Mouse (Mus musculus) heart, embryonic 14.5 days (tissue): ENCODE results near the gene Slc35a1. TPM values are rescaled to one million over a fixed set of nuclear protein-coding genes. Genes with fewer than 3 reads are reported as not detected.

Experiments used
- ATAC-seq: fragments of 200-750 bp; cut with Nextera tagmentation; 2 replicates; pipeline ENCODE4 v1.8.0; 2017; ENCODE audit warnings: low read depth, moderate TSS enrichment; ENCODE audit not compliant: insufficient number of reproducible peaks, insufficient read depth, low FRiP score
- H3K27ac ChIP-seq, 2 experiments: fragments of 200-500 bp in 1 of 2; fragments of 300-500 bp in 1 of 2; sonication (generic) in 1 of 2; replicated peaks in 1 of 2; 2 replicates each; pipeline ENCODE4 v1.5.1; 2012 to 2014; ENCODE audit warnings: low read depth in 2 of 2, low read length in 2 of 2, control low read depth in 1 of 2, mild to moderate bottlenecking in 1 of 2, mixed read lengths in 1 of 2; ENCODE audit not compliant: control insufficient read depth in 1 of 2, insufficient read depth in 1 of 2
- H3K27me3 ChIP-seq: fragments of 300-500 bp; sonication (generic); 2 replicates; pipeline ENCODE4 v1.6.1; 2014; ENCODE audit warnings: mild to moderate bottlenecking, low read length, control low read depth; ENCODE audit not compliant: control insufficient read depth, insufficient read depth
- H3K36me3 ChIP-seq: fragments of 300-500 bp; sonication (generic); 2 replicates; pipeline ENCODE4 v1.6.1; 2014; ENCODE audit warnings: mild to moderate bottlenecking, control low read depth, low read length, mixed read lengths; ENCODE audit not compliant: control insufficient read depth, insufficient read depth
- H3K4me1 ChIP-seq, 2 experiments: fragments of 200-500 bp in 1 of 2; fragments of 300-500 bp in 1 of 2; sonication (generic) in 1 of 2; 2 replicates each; pipeline ENCODE4 v1.6.1; 2012 to 2014; ENCODE audit warnings: low read length in 2 of 2, control low read depth in 1 of 2, mixed read lengths in 1 of 2; ENCODE audit not compliant: control insufficient read depth in 2 of 2, insufficient read depth in 2 of 2
- H3K4me2 ChIP-seq: fragments of 300-500 bp; sonication (generic); 2 replicates; pipeline ENCODE4 v1.6.1; 2014; ENCODE audit warnings: mild to moderate bottlenecking, low read length
- H3K4me3 ChIP-seq, 2 experiments: fragments of 200-500 bp in 1 of 2; fragments of 300-500 bp in 1 of 2; sonication (generic) in 1 of 2; 2 replicates each; pipeline ENCODE4 v1.5.1; 2012 to 2014; ENCODE audit warnings: low read length in 2 of 2, mild to moderate bottlenecking in 2 of 2, control low read depth in 1 of 2, low read depth in 1 of 2, moderate library complexity in 1 of 2; ENCODE audit not compliant: control insufficient read depth in 1 of 2, insufficient read depth in 1 of 2
- H3K9ac ChIP-seq: fragments of 300-500 bp; sonication (generic); 2 replicates; pipeline ENCODE4 v1.6.1; 2014; ENCODE audit warnings: mild to moderate bottlenecking, low read length
- H3K9me3 ChIP-seq: fragments of 300-500 bp; sonication (generic); 2 replicates; pipeline ENCODE4 v1.6.1; 2016; ENCODE audit warnings: low read length, control low read depth; ENCODE audit not compliant: control insufficient read depth
- WGBS: fragments of 180-500 bp; shearing (Covaris S2); extraction: QIAGEN DNeasy Blood & Tissue Kit; methylation state at CpG from one replicate; pipeline ENCODE4 v1.1.7; 2014; 5-methylcytosine and 5-hydroxymethylcytosine counted together
- polyA plus RNA-seq: library from polyadenylated mRNA; unstranded; fragments of >200 nt; fragmentation: Nextera tagmentation; extraction: Ambion mirVana; gene quantifications from 2 replicates; pipeline ENCODE4 v1.2.1, GENCODE M21; 2014

Gene Slc35a1
- polyA plus RNA-seq, 1 experiment from 2014 or later = 55.7 TPM

DNA sequence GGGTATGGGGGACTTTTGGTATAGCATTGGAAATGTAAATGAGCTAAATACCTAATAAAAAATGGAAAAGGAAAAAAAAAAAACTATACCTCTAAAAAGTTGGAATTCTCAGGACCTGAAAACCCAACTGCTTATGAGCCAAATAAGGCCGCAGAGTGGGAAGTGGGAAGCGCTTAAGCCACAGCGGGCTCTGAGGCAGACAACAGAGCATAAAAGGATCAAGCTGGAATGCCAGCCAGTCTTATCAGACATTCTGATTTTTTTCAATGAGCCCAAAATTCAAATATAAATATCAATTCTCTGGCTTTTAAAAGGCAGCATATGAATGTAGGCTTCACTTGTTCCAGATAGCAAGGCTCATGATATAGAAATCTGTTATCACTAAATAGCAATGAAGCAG lies 783 bp upstream of the Slc35a1 start:
- no peak for ATAC-seq
- no peak overlapping the region for H3K4me3 ChIP-seq
- H3K9ac ChIP-seq = no peak overlapping the region

DNA sequence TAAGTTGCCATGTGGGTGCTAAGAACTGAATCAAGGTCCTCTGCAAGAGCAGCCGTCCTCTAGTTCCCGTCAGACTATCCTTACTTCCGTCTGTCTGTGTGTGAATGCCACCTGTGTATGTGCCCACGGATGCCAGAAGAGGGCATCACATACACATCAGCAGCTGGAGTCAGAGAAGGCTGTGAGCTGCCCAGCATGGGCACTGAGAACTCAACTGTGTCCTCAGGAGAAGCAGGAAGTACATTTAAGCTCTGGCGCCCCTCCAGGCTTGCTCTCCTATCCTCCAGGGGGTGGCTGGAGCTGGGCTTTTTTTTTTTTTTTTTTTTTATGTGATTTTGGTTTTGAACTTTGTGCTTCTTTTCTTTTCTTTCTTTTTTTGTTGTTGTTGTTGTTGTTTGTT lies 6.7 kb downstream of the Slc35a1 start:
- no peak for ATAC-seq

More for the DNA sequence above, 783 bp upstream of the Slc35a1 start:
- Histone ChIP-seq H3K36me3 (0 out of 2 replicates have a peak, but pooled peaks cover 2% of the 10 kb centered on the region), H3K9me3 (no peaks in the 10 kb centered on the region), H3K27me3 (no peaks in the 10 kb centered on the region), H3K4me1 (peaks cover 0 to 7% of the 10 kb centered on the region in 2 experiments; a peak in 2 of 4 replicates), H3K4me2 (peak overlapping the region; percentile 64), H3K27ac (no peak overlapping the region; a peak in 1 of 4 replicates)
- 67% methylated on average over 3 of the region's 3 CpGs for WGBS

DNA sequence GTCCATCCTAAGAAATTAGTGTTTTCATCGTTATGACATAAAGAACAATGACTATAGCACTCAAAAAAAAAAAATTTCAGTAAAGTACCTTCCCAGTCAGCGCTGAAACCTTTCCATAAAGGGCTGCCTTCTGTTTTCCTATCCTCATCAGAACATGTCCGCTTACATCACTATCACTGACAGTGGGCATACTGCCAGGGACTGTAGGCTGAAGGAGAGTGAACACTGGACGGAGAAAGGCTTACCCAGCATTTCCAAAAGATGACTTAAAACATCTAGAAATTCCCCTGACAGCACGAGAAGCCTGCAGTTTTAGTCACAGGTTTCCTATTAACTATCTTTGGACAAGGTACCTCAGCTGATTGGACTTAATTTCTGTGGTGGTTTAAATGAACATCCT lies 13.5 kb downstream of the Slc35a1 start:
- H3K9ac ChIP-seq = no peak overlapping the region
- peaks cover 0 to 3% of the 10 kb centered on the region in 2 experiments; a peak in 1 of 4 replicates for H3K4me1 ChIP-seq
- H3K4me2 ChIP-seq = no peak overlapping the region
- no peak for ATAC-seq
- H3K36me3 ChIP-seq = peaks cover 36% of the 10 kb centered on the region
- H3K27ac ChIP-seq = no peak overlapping the region
- H3K4me3 ChIP-seq = no peak overlapping the region
- H3K27me3 ChIP-seq = no peaks in the 10 kb centered on the region
- no peaks in the 10 kb centered on the region for H3K9me3 ChIP-seq
- 42% methylated on average over 5 of the region's 5 CpGs for WGBS

More for the DNA sequence above, 6.7 kb downstream of the Slc35a1 start:
- peaks cover 37% of the 10 kb centered on the region for H3K36me3 ChIP-seq
- whole genome bisulfite sequencing = 91% methylated on average over 5 of the region's 5 CpGs
- no peak overlapping the region for H3K9ac ChIP-seq
- H3K4me3 ChIP-seq = no peak overlapping the region
- no peaks in the 10 kb centered on the region for H3K9me3 ChIP-seq
- no peaks in the 10 kb centered on the region for H3K27me3 ChIP-seq
- H3K4me2 ChIP-seq = no peak overlapping the region
- H3K27ac ChIP-seq = no peak overlapping the region
- no peaks in the 10 kb centered on the region; a peak in 1 of 4 replicates for H3K4me1 ChIP-seq

DNA sequence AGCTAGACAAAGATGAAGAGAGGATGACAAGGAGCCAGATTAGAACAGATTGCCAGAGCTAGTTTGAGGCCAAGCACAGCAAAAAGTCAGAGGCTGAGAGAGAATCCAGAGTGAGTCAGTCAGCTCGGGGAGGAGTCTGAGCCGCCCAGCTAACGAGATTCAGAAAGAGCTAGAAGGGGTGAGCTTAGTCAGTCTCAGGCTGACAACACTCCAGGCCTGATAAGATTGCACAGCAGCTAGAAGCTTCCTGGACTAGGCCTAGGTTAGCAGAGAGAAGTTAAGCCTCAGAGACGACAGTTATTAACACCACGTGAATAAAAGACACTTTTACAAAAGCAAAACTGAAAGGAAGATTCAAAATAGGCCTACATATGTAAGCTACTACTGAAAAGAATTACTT lies 19.3 kb downstream of the Slc35a1 start:
- no peak overlapping the region for H3K9ac ChIP-seq
- WGBS = 73% methylated on average over 5 of the region's 5 CpGs
- no peak for ATAC-seq
- no peak overlapping the region for H3K4me2 ChIP-seq
- H3K4me3 ChIP-seq = no peak overlapping the region
- H3K36me3 ChIP-seq = peaks cover 72% of the 10 kb centered on the region
- H3K27ac ChIP-seq = no peak overlapping the region
- H3K9me3 ChIP-seq = no peaks in the 10 kb centered on the region
- no peaks in the 10 kb centered on the region for H3K4me1 ChIP-seq
- no peaks in the 10 kb centered on the region for H3K27me3 ChIP-seq

DNA sequence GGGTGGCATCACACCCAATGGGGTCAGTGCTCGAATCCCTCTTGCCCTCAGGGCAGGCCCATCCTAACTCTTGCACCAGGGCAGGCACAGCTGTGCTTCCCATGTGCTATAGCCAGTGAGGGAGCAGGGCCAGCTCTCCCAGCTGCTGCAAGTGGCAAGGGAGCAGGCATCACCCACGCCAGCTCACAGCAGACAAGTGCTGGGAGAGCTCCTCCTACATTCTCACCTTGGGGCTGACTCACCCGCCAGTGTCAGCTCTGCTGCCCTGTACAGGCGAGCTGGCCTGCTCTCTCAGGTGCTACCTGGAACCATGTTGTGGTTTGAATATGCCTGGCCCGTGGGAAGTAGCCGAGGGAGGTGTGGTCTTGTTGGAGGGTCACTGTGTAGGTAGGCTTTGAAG lies 25.3 kb downstream of the Slc35a1 start:
- Histone ChIP-seq H3K4me1 (no peaks in the 10 kb centered on the region), H3K27ac (no peak overlapping the region), H3K9me3 (no peaks in the 10 kb centered on the region), H3K27me3 (no peaks in the 10 kb centered on the region), H3K4me2 (no peak overlapping the region), H3K36me3 (peaks cover 96% of the 10 kb centered on the region), H3K4me3 (no peak overlapping the region), H3K9ac (no peak overlapping the region)
- 83% methylated on average over 6 of the region's 6 CpGs for WGBS
- no peak for ATAC-seq

DNA sequence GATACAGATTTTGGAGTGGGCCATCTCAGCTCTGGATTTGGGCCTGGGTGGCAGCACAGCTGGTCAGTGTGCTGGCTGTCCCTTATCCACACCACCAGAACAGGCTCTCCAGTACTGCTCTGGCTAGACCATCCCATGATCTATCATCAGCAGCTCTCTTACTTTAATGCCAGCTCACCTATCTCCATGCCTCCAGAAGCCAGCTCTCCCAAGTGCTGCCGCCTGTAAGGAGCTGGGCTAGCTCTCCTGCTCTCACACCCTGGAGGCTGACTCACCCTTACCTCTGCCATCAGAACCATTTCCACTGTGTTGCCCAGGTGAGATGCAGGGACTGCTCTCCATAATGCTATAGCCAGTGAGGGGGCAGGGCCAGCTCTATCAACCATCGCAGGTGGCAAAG lies 25.7 kb downstream of the Slc35a1 start:
- no peak for ATAC-seq
- Histone ChIP-seq H3K9ac (no peak overlapping the region), H3K4me3 (no peak overlapping the region), H3K4me1 (no peaks in the 10 kb centered on the region), H3K27me3 (no peaks in the 10 kb centered on the region), H3K27ac (no peak overlapping the region), H3K36me3 (peaks cover 96% of the 10 kb centered on the region), H3K4me2 (no peak overlapping the region), H3K9me3 (no peaks in the 10 kb centered on the region)
- WGBS = 96% methylated on average over 2 of the region's 2 CpGs

DNA sequence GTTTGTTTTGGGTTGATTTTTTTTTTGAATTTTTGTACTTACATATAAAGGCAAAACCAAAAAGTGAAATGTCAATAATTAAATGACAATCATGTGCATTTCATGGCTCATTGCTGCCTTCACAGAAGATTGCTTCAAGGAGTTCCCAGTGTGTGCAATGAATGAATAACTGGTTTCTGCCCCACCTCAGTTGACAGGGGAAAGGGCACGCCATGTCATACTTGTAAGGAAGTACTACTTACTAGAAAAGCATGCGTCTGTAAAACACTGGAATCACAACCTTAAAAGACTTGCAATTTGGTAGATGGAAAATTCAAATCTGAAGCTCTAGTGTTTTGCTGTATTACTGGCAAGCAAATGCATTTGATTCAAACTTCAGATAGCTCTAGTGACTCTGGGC lies 28.2 kb downstream of the Slc35a1 start:
- no peak overlapping the region for H3K9ac ChIP-seq
- no peak overlapping the region for H3K4me3 ChIP-seq
- WGBS = 90% methylated on average over 2 of the region's 2 CpGs
- no peak overlapping the region for H3K27ac ChIP-seq
- H3K27me3 ChIP-seq = no peaks in the 10 kb centered on the region
- no peaks in the 10 kb centered on the region for H3K9me3 ChIP-seq
- no peak for ATAC-seq
- H3K36me3 ChIP-seq = peaks cover 98% of the 10 kb centered on the region
- no peaks in the 10 kb centered on the region for H3K4me1 ChIP-seq
- no peak overlapping the region for H3K4me2 ChIP-seq

DNA sequence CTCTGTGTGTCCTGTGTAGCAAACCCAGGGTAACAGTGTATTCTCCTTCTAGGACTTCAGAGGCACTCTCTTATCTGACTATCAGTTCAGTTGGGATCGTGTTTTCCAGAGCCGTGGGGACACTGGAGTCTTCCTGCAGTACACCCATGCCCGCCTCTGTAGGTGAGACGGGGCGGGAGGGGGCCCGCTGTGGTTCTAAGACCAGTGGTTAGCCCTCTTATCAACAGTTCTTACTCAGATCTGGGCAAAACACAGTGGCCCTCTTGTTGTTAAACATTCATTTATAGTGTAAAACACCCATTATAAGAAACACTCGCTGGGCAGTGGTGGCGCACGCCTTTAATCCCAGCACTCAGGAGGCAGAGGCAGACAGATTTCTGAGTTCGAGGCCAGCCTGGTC lies 31.1 kb downstream of the Slc35a1 start:
- H3K27ac ChIP-seq = no peak overlapping the region
- H3K9me3 ChIP-seq = no peaks in the 10 kb centered on the region
- H3K9ac ChIP-seq = no peak overlapping the region
- H3K4me2 ChIP-seq = no peak overlapping the region
- ATAC-seq = no peak
- H3K27me3 ChIP-seq = no peaks in the 10 kb centered on the region
- WGBS = 90% methylated on average over 10 of the region's 10 CpGs
- H3K4me1 ChIP-seq = no peaks in the 10 kb centered on the region
- H3K36me3 ChIP-seq = peaks cover 96% of the 10 kb centered on the region
- H3K4me3 ChIP-seq = no peak overlapping the region
